Mouse (Mus musculus): ENCODE data around the gene Nr2c2. TPM values are rescaled to one million over a fixed set of nuclear protein-coding genes. Genes with fewer than 3 reads are reported as not detected.
A peak's percentile ranks its signal among the peaks of the same experiment; 100 is the strongest.

Gene Nr2c2
- total RNA-seq (2012; rRNA removed) = 20.8 and 29.9 TPM in 2 replicates

- peak within 1 kb of the TSS; percentile 99 for H3K9ac ChIP-seq (ENCODE audit: insufficient read depth, low read depth, low read length, poor library complexity, severe bottlenecking)
- TF ChIP-seq CHD2 (IDR thresholded peaks at IDR 0.05; ENCODE audit: low read depth, low read length) (no peak), ZNF384 (IDR thresholded peaks at IDR 0.05; ENCODE audit: low read depth, low read length) (no peak), HCFC1 (IDR thresholded peaks at IDR 0.05; ENCODE audit: borderline replicate concordance, insufficient read depth, low read length) (no peak)
- no peaks in the 10 kb centered on the region for H3K36me3 ChIP-seq (ENCODE audit: control insufficient read depth, insufficient read depth, low read length, poor library complexity, severe bottlenecking)
- peaks cover 4 to 10% of the 10 kb centered on the region in 2 experiments; a peak in 2 of 4 replicates for H3K4me1 ChIP-seq (ENCODE audit: control insufficient read depth in 2 of 2, insufficient read depth in 2 of 2, low read length in 2 of 2, poor library complexity in 1 of 2)
- DNase-seq (ENCODE audit: low read depth, low spot score) = peak; percentile 42
- in situ Hi-C loops (cut with MboI; ENCODE audit: low sequenced_read_pairs in 2 of 2, unreplicated experiment in 2 of 2) = no loop called here
- no peaks in the 10 kb centered on the region for H3K9me3 ChIP-seq (ENCODE audit: control insufficient read depth, insufficient read depth, low read depth, low read length)
- H3K4me3 ChIP-seq (ENCODE audit: insufficient read depth in 1 of 2, low read depth in 1 of 2, low read length in 2 of 2, poor library complexity in 1 of 2, severe bottlenecking in 1 of 2) = peak within 1 kb of the TSS; percentile 73 to 99
- peak within 1 kb of the TSS; percentile 98 for H3K27ac ChIP-seq (ENCODE audit: insufficient read depth, low read depth, low read length, poor library complexity, severe bottlenecking)
Observed at GRCm38 (mm10) chr6:92091130-92091591, at the start of gene Nr2c2. Gene Nr2c2 (plus strand): TSS chr6:92091390.

GRCm38 (mm10) chr6:92042055-92042454 is 49.1 kb upstream of the Nr2c2 start:
- Histone ChIP-seq H3K4me3 (ENCODE audit: insufficient read depth in 1 of 2, low read depth in 1 of 2, low read length in 2 of 2, poor library complexity in 1 of 2, severe bottlenecking in 1 of 2) (no peak overlapping the region), H3K36me3 (ENCODE audit: control insufficient read depth, insufficient read depth, low read length, poor library complexity, severe bottlenecking) (no peaks in the 10 kb centered on the region), H3K27ac (ENCODE audit: insufficient read depth, low read depth, low read length, poor library complexity, severe bottlenecking) (no peak overlapping the region), H3K4me1 (ENCODE audit: control insufficient read depth in 2 of 2, insufficient read depth in 2 of 2, low read length in 2 of 2, poor library complexity in 1 of 2) (no peaks in the 10 kb centered on the region), H3K9me3 (ENCODE audit: control insufficient read depth, insufficient read depth, low read depth, low read length) (no peaks in the 10 kb centered on the region), H3K9ac (ENCODE audit: insufficient read depth, low read depth, low read length, poor library complexity, severe bottlenecking) (no peak overlapping the region)
- DNase-seq (ENCODE audit: low read depth, low spot score) = no peak
- TF ChIP-seq ZC3H11A (IDR thresholded peaks at IDR 0.05; ENCODE audit: borderline replicate concordance, low read depth, low read length) (no peak), ZNF384 (IDR thresholded peaks at IDR 0.05; ENCODE audit: low read depth, low read length) (no peak), MAFK (IDR thresholded peaks at IDR 0.05; ENCODE audit: insufficient read depth, low read depth, low read length) (no peak), CHD2 (IDR thresholded peaks at IDR 0.05; ENCODE audit: low read depth, low read length) (no peak), HCFC1 (IDR thresholded peaks at IDR 0.05; ENCODE audit: borderline replicate concordance, insufficient read depth, low read length) (no peak)
- in situ Hi-C loops (cut with MboI; ENCODE audit: low sequenced_read_pairs in 2 of 2, unreplicated experiment in 2 of 2) = no loop called here

- no peak for DNase-seq (ENCODE audit: low read depth, low spot score)
- in situ Hi-C loops (cut with MboI; ENCODE audit: low sequenced_read_pairs in 2 of 2, unreplicated experiment in 2 of 2) = no loop called here
- H3K4me3 ChIP-seq (ENCODE audit: insufficient read depth in 1 of 2, low read depth in 1 of 2, low read length in 2 of 2, poor library complexity in 1 of 2, severe bottlenecking in 1 of 2) = no peak overlapping the region
- TF ChIP-seq ZNF384 (IDR thresholded peaks at IDR 0.05; ENCODE audit: low read depth, low read length) = no peak
- no peak for TF ChIP-seq ZC3H11A (IDR thresholded peaks at IDR 0.05; ENCODE audit: borderline replicate concordance, low read depth, low read length)
- no peak for TF ChIP-seq CHD2 (IDR thresholded peaks at IDR 0.05; ENCODE audit: low read depth, low read length)
- no peak for TF ChIP-seq MAFK (IDR thresholded peaks at IDR 0.05; ENCODE audit: insufficient read depth, low read depth, low read length)
- TF ChIP-seq HCFC1 (IDR thresholded peaks at IDR 0.05; ENCODE audit: borderline replicate concordance, insufficient read depth, low read length) = no peak
- no peaks in the 10 kb centered on the region for H3K36me3 ChIP-seq (ENCODE audit: control insufficient read depth, insufficient read depth, low read length, poor library complexity, severe bottlenecking)
- no peaks in the 10 kb centered on the region for H3K4me1 ChIP-seq (ENCODE audit: control insufficient read depth in 2 of 2, insufficient read depth in 2 of 2, low read length in 2 of 2, poor library complexity in 1 of 2)
- H3K9me3 ChIP-seq (ENCODE audit: control insufficient read depth, insufficient read depth, low read depth, low read length) = no peaks in the 10 kb centered on the region
- H3K27ac ChIP-seq (ENCODE audit: insufficient read depth, low read depth, low read length, poor library complexity, severe bottlenecking) = no peak overlapping the region
- H3K9ac ChIP-seq (ENCODE audit: insufficient read depth, low read depth, low read length, poor library complexity, severe bottlenecking) = no peak overlapping the region
Observed at GRCm38 (mm10) chr6:92042850-92043249, 48.3 kb upstream of the Nr2c2 start.

- Histone ChIP-seq H3K27ac (ENCODE audit: insufficient read depth, low read depth, low read length, poor library complexity, severe bottlenecking) (no peak overlapping the region), H3K9ac (ENCODE audit: insufficient read depth, low read depth, low read length, poor library complexity, severe bottlenecking) (no peak overlapping the region), H3K36me3 (ENCODE audit: control insufficient read depth, insufficient read depth, low read length, poor library complexity, severe bottlenecking) (no peaks in the 10 kb centered on the region; the same call in 1 of the 2 replicates), H3K4me1 (ENCODE audit: control insufficient read depth in 2 of 2, insufficient read depth in 2 of 2, low read length in 2 of 2, poor library complexity in 1 of 2) (no peaks in the 10 kb centered on the region), H3K4me3 (ENCODE audit: insufficient read depth in 1 of 2, low read depth in 1 of 2, low read length in 2 of 2, poor library complexity in 1 of 2, severe bottlenecking in 1 of 2) (no peak overlapping the region), H3K9me3 (ENCODE audit: control insufficient read depth, insufficient read depth, low read depth, low read length) (no peaks in the 10 kb centered on the region)
- no peak for DNase-seq (ENCODE audit: low read depth, low spot score)
- no peak for TF ChIP-seq CHD2 (IDR thresholded peaks at IDR 0.05; ENCODE audit: low read depth, low read length)
- no peak for TF ChIP-seq ZNF384 (IDR thresholded peaks at IDR 0.05; ENCODE audit: low read depth, low read length)
- no peak for TF ChIP-seq ZC3H11A (IDR thresholded peaks at IDR 0.05; ENCODE audit: borderline replicate concordance, low read depth, low read length)
- no peak for TF ChIP-seq HCFC1 (IDR thresholded peaks at IDR 0.05; ENCODE audit: borderline replicate concordance, insufficient read depth, low read length)
- TF ChIP-seq MAFK (IDR thresholded peaks at IDR 0.05; ENCODE audit: insufficient read depth, low read depth, low read length) = no peak
- in situ Hi-C loops (cut with MboI; ENCODE audit: low sequenced_read_pairs in 2 of 2, unreplicated experiment in 2 of 2) = loop anchor here in 1 of 2 experiments (25.0 kb wide), 1 partner anchor 270 kb away; no protein-coding TSS in a partner anchor
Observed at GRCm38 (mm10) chr6:92057768-92058167, 33.4 kb upstream of the Nr2c2 start.

- no peak for TF ChIP-seq HCFC1 (IDR thresholded peaks at IDR 0.05; ENCODE audit: borderline replicate concordance, insufficient read depth, low read length)
- no peak for TF ChIP-seq MAFK (IDR thresholded peaks at IDR 0.05; ENCODE audit: insufficient read depth, low read depth, low read length)
- no peak for TF ChIP-seq CHD2 (IDR thresholded peaks at IDR 0.05; ENCODE audit: low read depth, low read length)
- TF ChIP-seq ZC3H11A (IDR thresholded peaks at IDR 0.05; ENCODE audit: borderline replicate concordance, low read depth, low read length) = no peak
- no peak for TF ChIP-seq ZNF384 (IDR thresholded peaks at IDR 0.05; ENCODE audit: low read depth, low read length)
- H3K4me1 ChIP-seq (ENCODE audit: control insufficient read depth in 2 of 2, insufficient read depth in 2 of 2, low read length in 2 of 2, poor library complexity in 1 of 2) = no peaks in the 10 kb centered on the region
- H3K36me3 ChIP-seq (ENCODE audit: control insufficient read depth, insufficient read depth, low read length, poor library complexity, severe bottlenecking) = no peaks in the 10 kb centered on the region
- in situ Hi-C loops (cut with MboI; ENCODE audit: low sequenced_read_pairs in 2 of 2, unreplicated experiment in 2 of 2) = loop anchor here (10.0 to 25.0 kb wide), 2 partner anchors 274 to 287 kb away; no protein-coding TSS in a partner anchor
- H3K9me3 ChIP-seq (ENCODE audit: control insufficient read depth, insufficient read depth, low read depth, low read length) = no peaks in the 10 kb centered on the region
- H3K27ac ChIP-seq (ENCODE audit: insufficient read depth, low read depth, low read length, poor library complexity, severe bottlenecking) = no peak overlapping the region
- no peak overlapping the region for H3K9ac ChIP-seq (ENCODE audit: insufficient read depth, low read depth, low read length, poor library complexity, severe bottlenecking)
- DNase-seq (ENCODE audit: low read depth, low spot score) = no peak
- no peak overlapping the region for H3K4me3 ChIP-seq (ENCODE audit: insufficient read depth in 1 of 2, low read depth in 1 of 2, low read length in 2 of 2, poor library complexity in 1 of 2, severe bottlenecking in 1 of 2)
Observed at GRCm38 (mm10) chr6:92061725-92062124, 29.5 kb upstream of the Nr2c2 start.

Data from ES-E14 (cell line).